Mouse (Mus musculus) embryonic facial prominence, embryonic 10.5 days (tissue): ENCODE results near the gene Figla. TPM values are rescaled to one million over a fixed set of nuclear protein-coding genes. Genes with fewer than 3 reads are reported as not detected.
"Not testable (repeated sequence)": the region's sequence is repeated elsewhere in the genome, so short reads cannot be mapped to it uniquely, and the experiment has no call there.

Experiments used
- DNase-seq: peaks from one replicate; pipeline ENCODE4 v3.0.0-alpha.2; 2017; ENCODE audit warnings: low spot score
- H3K27ac ChIP-seq: fragments of 300-500 bp; sonication (generic); replicated peaks from 2 replicates; pipeline ENCODE4 v1.5.1; 2016; ENCODE audit warnings: mild to moderate bottlenecking
- H3K27me3 ChIP-seq: fragments of 300-500 bp; sonication (generic); replicated peaks from 2 replicates; pipeline ENCODE4 v1.6.1; 2016; ENCODE audit warnings: low read depth, mild to moderate bottlenecking; ENCODE audit not compliant: poor library complexity, severe bottlenecking
- H3K36me3 ChIP-seq: fragments of 300-500 bp; sonication (generic); replicated peaks from 2 replicates; pipeline ENCODE4 v1.6.1; 2016; ENCODE audit warnings: mild to moderate bottlenecking, moderate library complexity
- H3K4me1 ChIP-seq: fragments of 300-500 bp; sonication (generic); 2 replicates; pipeline ENCODE4 v1.6.1; 2016
- H3K4me3 ChIP-seq: fragments of 300-500 bp; sonication (generic); 2 replicates; pipeline ENCODE4 v1.5.1; 2016; ENCODE audit warnings: mild to moderate bottlenecking, moderate library complexity
- H3K9me3 ChIP-seq: fragments of 300-500 bp; sonication (generic); 2 replicates; pipeline ENCODE4 v1.6.1; 2016; ENCODE audit warnings: mild to moderate bottlenecking
- WGBS: fragments of 180-500 bp; shearing (Covaris S2); methylation state at CpG from one replicate; pipeline ENCODE4 v1.1.7; 2016; 5-methylcytosine and 5-hydroxymethylcytosine counted together
- polyA plus RNA-seq: library from polyadenylated mRNA; unstranded; fragments of >200 nt; fragmentation: Nextera tagmentation; extraction: Ambion mirVana; gene quantifications from 2 replicates; pipeline ENCODE4 v1.2.1, GENCODE M21; 2016

Figla gene
- polyA plus RNA-seq, 1 experiment from 2014 or later, result not detected

DNA sequence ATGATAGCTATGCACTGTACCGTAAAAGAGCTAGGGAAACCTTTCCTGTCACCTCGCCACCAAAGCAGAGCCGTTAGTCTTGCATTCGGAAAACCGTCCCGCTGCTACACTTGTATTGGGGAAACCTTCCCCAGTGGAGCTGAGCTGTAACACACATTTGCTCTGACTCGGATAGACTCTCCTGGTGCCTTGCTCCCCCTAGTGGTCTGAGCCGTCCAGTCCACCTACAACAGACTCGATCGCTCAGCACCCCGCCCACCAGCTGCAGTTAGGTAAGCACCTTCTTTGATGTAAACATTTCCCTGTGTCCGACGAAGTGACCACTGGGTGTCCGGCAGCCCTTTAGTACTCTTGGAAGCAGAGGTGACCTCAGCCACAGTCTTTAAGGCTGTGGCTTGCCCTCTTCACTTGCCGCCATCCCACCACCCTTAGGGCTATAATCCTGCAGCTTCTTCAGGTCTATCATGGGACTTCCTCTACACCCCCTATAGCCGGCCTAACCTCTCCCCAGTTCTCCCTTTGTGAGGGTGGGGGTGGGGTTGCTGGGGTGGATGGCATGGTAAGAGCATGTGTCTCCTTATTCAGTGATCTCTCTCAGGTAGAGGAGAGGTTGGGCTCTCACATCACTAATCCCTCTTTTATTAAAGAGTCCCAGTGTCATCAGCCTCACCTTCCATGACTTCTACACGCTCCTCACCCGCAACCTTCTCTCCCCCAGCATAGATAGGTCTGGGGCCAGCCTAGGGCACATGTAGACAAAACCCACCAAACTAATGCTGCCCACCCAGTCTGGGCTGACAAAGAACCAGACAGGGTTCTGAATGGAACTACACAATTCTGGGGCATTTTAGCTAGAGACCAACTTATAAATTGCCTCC, 11.5 kb upstream of the Figla start:
- Histone ChIP-seq H3K27ac (no peak overlapping the region), H3K9me3 (peaks cover 3% of the 10 kb centered on the region; the same call in 1 of the 2 replicates), H3K4me3 (0 out of 2 replicates have a peak overlapping the region, but pooled peaks have one; percentile 21), H3K4me1 (peaks cover 7% of the 10 kb centered on the region), H3K36me3 (no peaks in the 10 kb centered on the region), H3K27me3 (no peaks in the 10 kb centered on the region)
- peak; percentile 87 for DNase-seq
- 15% methylated on average over 18 of the region's 18 CpGs for WGBS

DNA sequence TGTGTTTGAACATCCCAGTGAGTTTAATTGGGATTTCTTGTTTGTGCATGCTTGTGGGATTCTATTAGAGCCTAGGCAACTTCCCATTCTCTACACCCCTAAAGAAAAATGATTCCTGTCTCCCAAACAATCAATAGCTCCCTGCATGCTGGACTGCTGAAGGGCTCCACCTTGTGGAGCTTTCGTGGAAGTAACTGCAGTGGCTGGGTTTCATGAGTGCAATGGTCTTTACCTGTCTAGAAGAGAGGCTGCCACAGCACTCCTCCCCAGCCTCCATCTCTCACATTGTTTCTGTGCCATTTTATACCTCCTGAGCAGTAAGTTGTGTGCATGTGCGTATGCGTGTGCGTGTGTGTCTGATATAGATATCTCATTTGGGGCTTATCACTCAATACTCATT, 6.0 kb upstream of the Figla start:
- no peaks in the 10 kb centered on the region for H3K4me1 ChIP-seq
- H3K36me3 ChIP-seq, result no peaks in the 10 kb centered on the region
- H3K9me3 ChIP-seq, result no peaks in the 10 kb centered on the region
- 30% methylated on average over 4 of the region's 4 CpGs for WGBS
- DNase-seq, result peak; percentile 59
- no peak overlapping the region for H3K27ac ChIP-seq
- H3K4me3 ChIP-seq, result no peak overlapping the region
- no peaks in the 10 kb centered on the region for H3K27me3 ChIP-seq

DNA sequence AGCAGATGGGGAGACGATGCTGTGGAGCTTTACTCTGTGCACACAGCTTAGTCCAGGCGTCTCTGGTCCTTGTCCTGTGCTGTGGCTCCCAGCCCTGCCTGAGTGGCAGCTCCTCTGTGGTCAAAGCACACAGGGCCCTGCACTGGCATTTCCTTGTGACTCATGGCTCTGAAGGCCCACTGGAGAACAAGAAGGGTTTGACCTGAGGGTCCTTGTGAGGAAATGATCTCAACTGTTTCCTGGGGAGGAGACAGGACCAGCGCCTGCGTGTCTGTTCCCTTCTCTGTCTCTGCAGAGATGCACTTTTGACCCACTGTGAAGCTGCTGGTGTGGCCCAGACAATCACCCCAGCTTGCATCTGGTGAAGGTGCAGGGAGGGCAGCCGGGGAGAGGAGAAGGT, 1.2 kb upstream of the Figla start:
- 72% methylated on average over 5 of the region's 5 CpGs for WGBS
- H3K27ac ChIP-seq, DNase-seq, H3K4me1 ChIP-seq, H3K27me3 ChIP-seq, H3K4me3 ChIP-seq, H3K9me3 ChIP-seq, H3K36me3 ChIP-seq: not testable (repeated sequence)

DNA sequence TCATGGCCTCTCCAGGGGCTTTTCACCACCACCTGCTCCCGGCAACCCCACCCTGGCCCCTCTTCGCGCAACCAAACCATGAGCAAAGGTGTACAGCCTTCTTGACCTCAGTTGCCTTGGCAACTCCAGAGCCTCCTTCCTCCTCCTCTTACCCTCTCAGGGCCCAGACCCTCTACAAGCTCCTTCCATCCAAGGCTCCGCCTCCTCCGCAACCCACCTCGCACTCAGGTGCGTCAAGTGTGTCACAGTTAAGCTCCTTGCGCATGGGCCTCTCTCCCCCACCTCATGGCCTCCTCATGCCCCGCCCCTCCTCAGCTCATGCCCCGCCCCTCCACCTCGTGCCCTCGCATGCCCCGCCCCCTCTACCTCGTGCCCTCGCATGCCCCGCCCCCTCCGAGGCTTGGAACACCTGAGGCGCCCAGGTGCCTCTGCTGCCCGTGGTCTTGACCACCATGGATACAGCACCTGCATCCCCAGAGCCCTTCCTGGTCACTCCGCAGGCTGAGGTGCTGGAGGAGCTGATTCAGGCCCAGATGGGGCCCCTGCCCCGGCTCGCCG, 901 bp downstream of the Figla start:
- H3K27ac ChIP-seq, result no peak overlapping the region
- DNase-seq, result no peak
- no peaks in the 10 kb centered on the region for H3K9me3 ChIP-seq
- H3K4me3 ChIP-seq, result no peak overlapping the region
- H3K36me3 ChIP-seq, result no peaks in the 10 kb centered on the region
- 87% methylated on average over 23 of the region's 23 CpGs for WGBS
- H3K27me3 ChIP-seq, result no peaks in the 10 kb centered on the region
- no peaks in the 10 kb centered on the region for H3K4me1 ChIP-seq

DNA sequence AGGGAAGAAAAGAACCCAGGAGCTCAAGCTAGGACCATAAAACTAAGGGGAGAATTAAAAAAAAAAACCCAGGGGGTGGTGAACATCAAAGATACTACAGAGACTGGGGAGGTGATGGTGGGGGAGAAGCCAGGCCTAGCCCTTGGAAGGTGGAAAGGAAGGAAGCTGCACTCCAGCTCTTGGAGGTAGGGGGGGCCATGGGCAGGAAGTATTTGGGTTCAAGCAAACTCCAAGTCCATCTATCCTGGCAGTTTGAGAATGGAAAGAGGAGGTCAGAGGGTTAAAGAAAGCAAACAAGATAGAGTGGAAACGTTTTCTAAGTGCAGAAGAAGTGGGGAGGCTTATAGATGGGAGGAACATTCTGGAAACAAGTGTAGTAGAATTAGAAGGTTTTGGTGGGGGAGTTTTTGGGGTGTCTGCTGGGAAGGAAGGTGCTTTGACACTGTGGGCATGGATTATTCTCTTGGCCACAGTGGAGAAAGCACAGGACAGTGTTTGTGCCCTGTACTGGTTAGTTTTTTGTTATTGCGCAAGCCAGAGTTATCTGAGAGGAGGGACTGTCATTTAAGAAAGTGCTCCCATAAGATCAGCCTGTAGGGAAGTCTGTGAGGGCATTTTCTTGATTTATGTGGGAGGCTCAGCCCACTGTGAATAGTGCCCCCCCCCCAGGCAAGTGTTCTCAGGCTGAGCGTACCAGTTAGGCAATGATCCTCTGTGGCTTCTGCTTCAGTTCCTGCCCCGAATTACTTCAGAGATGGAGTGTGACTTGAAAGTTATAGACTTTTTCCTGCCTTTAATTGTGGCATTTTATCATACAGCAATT, 3.7 kb downstream of the Figla start:
- H3K4me1 ChIP-seq, result no peaks in the 10 kb centered on the region
- no peaks in the 10 kb centered on the region for H3K36me3 ChIP-seq
- no peak for DNase-seq
- H3K9me3 ChIP-seq, result no peaks in the 10 kb centered on the region
- no peaks in the 10 kb centered on the region for H3K27me3 ChIP-seq
- H3K4me3 ChIP-seq, result no peak overlapping the region
- WGBS, result 68% methylated on average over 4 of the region's 4 CpGs
- no peak overlapping the region for H3K27ac ChIP-seq

GRCm38 (mm10) chr6:86020948-86021347, 5.0 kb downstream of the Figla start:
- Histone ChIP-seq H3K27me3 (0 out of 2 replicates have a peak, but pooled peaks cover under 1% of the 10 kb centered on the region), H3K9me3 (no peaks in the 10 kb centered on the region), H3K4me1 (no peaks in the 10 kb centered on the region), H3K4me3 (no peak overlapping the region), H3K36me3 (no peaks in the 10 kb centered on the region), H3K27ac (no peak overlapping the region)
- WGBS, result 27% methylated on average over 3 of the region's 3 CpGs
- peak; percentile 51 for DNase-seq

DNA sequence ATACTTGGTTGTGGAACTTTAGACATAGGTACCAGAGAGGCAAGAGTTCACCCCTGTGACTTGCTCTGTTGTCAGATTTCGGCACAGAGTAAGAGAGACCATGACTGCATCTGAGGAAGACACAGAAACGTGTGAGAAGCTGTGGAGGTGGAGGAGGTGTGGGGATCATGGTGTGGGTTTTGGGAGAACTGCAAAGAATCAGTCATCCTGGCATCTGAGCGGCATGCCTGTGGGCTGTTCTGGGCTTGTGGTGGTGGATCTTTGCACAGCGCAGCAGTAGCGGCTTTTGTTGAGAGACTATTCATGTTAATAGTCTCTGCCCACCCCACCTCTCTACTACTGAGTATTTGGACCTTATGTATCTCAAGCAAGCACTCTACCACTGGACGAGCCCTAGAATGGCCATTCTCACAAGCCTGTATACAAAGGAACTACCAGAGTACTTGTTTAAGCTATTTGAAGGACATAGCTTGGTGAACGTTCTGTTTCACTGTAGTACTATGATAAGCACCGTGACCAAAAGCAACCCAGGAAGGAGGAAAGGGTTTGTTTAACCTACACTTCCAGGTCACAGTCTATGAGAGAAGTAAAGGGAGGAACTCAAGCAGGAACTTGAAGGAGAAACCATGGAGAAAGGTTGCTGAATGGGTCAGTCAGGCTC, 10.8 kb downstream of the Figla start:
- Histone ChIP-seq H3K9me3 (no peaks in the 10 kb centered on the region), H3K27ac (no peak overlapping the region), H3K27me3 (peaks cover 57% of the 10 kb centered on the region), H3K4me3 (no peak overlapping the region), H3K4me1 (peaks cover 16% of the 10 kb centered on the region), H3K36me3 (no peaks in the 10 kb centered on the region)
- WGBS, result 83% methylated on average over 8 of the region's 8 CpGs
- no peak for DNase-seq

DNA sequence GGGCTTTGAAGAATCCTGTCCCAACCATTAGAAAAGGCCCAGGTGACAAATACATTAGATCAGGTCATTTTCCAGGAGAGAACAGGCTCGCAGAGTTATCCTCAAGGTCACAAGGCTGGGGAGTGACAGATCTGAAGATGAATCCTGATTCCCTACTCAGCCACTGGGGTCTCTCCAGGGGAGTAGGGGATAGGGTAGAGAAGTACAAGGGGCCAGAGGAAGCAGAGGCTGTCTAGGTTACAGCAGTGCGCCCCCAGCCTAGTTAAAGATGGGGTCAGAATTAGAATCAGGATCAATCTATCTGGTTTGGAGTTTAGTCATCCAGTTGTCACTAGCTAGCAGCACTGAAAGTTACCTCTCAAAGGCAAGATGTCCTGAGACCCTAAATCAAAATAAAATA, 12.2 kb downstream of the Figla start:
- no peaks in the 10 kb centered on the region for H3K9me3 ChIP-seq
- no peak for DNase-seq
- peaks cover 16% of the 10 kb centered on the region for H3K4me1 ChIP-seq
- H3K36me3 ChIP-seq, result no peaks in the 10 kb centered on the region
- WGBS, result 54% methylated on average over 2 of the region's 2 CpGs
- H3K27me3 ChIP-seq, result peaks cover 57% of the 10 kb centered on the region
- H3K4me3 ChIP-seq, result peak overlapping the region; percentile 76
- peak overlapping the region; percentile 88 for H3K27ac ChIP-seq

GRCm38 (mm10) chr6:86028601-86029322, 12.8 kb downstream of the Figla start, which contains the start of gene Add2:
Add2 (plus strand) TSS chr6:86028681.
- H3K27me3 ChIP-seq, result peaks cover 57% of the 10 kb centered on the region
- H3K27ac ChIP-seq, result peak within 1 kb of the TSS; percentile 88
- H3K9me3 ChIP-seq, result no peaks in the 10 kb centered on the region
- peak; percentile 80 for DNase-seq
- peaks cover 16% of the 10 kb centered on the region for H3K4me1 ChIP-seq
- peak within 1 kb of the TSS; percentile 76 for H3K4me3 ChIP-seq
- WGBS, result 1% methylated on average over 56 of the region's 56 CpGs
- H3K36me3 ChIP-seq, result no peaks in the 10 kb centered on the region

DNA sequence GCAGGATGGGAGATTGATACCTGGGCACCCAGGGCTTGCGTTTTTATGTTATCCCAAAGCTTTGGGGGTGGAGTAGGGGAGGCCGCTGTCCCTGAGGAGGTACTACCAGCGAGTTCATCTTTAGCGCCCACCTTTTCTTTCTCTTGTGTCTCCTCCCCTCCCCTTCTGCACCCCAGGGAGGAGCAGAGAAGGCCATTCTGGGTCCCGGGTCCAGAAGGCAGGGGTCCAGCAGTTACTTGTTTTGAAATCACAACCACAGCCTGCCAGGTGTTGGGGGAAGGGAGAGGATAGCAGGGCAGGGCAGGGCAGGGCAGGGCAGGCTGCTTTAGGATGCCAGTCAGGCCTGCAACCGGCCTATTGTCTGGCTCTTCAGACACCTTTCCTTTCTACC, 13.3 kb downstream of the Figla start:
- no peaks in the 10 kb centered on the region for H3K36me3 ChIP-seq
- H3K9me3 ChIP-seq, result no peaks in the 10 kb centered on the region
- peak overlapping the region; percentile 88 for H3K27ac ChIP-seq
- no peak for DNase-seq
- H3K4me3 ChIP-seq, result peak overlapping the region; percentile 76
- peaks cover 16% of the 10 kb centered on the region for H3K4me1 ChIP-seq
- H3K27me3 ChIP-seq, result peaks cover 57% of the 10 kb centered on the region
- WGBS, result 8% methylated on average over 6 of the region's 6 CpGs

DNA sequence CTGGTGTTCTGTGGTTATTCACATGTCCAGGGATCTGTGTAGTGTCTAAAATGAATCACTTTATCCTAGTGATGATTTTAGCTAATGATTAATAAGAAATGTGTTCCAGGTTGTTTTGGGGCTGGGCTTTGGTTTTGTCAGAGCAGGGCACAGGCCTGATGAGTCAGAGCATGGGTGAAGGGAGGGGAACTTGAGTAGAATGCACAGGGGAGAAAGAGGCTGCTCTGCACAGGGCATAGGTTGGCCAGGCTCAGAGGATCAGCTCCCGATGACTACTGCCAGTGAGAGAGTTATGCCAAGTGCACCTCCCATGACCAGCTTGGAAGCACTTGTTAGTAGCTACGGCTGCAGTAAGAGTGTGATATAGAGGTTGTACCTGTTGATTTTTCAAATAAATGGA, 15.6 kb downstream of the Figla start:
- Histone ChIP-seq H3K4me3 (no peak overlapping the region), H3K27me3 (peaks cover 50% of the 10 kb centered on the region), H3K4me1 (peaks cover 16% of the 10 kb centered on the region), H3K27ac (no peak overlapping the region), H3K9me3 (no peaks in the 10 kb centered on the region), H3K36me3 (no peaks in the 10 kb centered on the region)
- WGBS, result 93% methylated on average over 2 of the region's 2 CpGs
- DNase-seq, result no peak
